Mouse (Mus musculus) CH12F3 (cell line): Measurements from ENCODE around the gene Olfr1504.
"Not testable (repeated sequence)": the region's sequence is repeated elsewhere in the genome, so short reads cannot be mapped to it uniquely, and the experiment has no call there.

Source experiments
- in situ Hi-C: fragments of 300-500 bp; cut with MboI; formaldehyde crosslinking; loops from 2 replicates; pipeline ENCODE4 v1.14.3; 2020; ENCODE audit warnings: low sequenced_read_pairs

Olfr1504 gene

GRCm38 (mm10) chr19:13897828-13898227 is at the start of gene Olfr1504:
Olfr1504 (minus strand) TSS chr19:13897928.
- in situ Hi-C loops, result no loop called here

DNA sequence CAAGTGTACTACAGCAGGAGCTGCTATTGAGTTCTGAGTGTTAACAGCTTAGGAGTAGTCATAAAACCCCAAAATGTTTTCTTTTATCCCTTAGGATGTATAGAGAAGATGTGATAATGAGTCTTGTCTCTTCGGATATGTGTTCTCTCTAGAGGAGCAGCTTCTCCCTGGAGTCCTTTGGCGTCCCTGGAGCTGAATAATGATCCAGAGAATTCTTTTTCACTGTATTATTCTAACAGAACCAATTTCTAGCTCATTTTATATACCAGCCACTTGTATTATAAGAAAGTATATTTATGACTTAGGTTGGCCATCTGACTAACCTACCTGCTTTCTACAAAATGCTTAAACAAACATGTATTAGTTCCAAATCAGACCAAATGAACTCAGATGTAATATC is 15.5 kb upstream of the Olfr1504 start, which contains the start of gene Olfr1505:
TSS of gene Olfr1505 (plus strand) at position 301 of the 400 bp plus-strand sequence.
- in situ Hi-C loops, result no loop called here

DNA sequence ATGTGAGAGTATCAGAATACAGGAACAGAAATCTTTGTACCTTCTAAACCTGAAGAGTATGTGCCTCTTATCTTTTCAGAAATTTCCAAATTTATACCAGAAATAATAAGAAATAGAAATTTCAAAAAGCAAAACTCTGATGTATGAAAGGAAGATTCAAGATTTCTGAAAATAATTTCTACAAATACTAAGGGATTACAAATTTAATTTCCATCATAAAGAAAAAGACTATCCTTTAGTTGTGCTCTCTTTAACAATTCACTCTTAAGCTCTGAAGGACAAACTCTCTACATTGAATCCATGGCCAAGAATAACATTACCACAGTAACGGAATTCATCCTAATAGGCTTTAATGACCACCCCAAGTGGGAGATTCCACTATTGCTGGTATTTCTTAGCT is 36.2 kb downstream of the Olfr1504 start, which contains the start of gene Olfr1502:
TSS of gene Olfr1502 (plus strand) at position 301 of the 400 bp plus-strand sequence.
- in situ Hi-C loops, result no loop called here

GRCm38 (mm10) chr19:13850592-13850991 is 47.1 kb downstream of the Olfr1504 start, which contains the start of gene Olfr1501:
Olfr1501 (minus strand) TSS chr19:13850692.
- in situ Hi-C loops, result not testable (repeated sequence)
